Mouse (Mus musculus) layer of hippocampus, adult 11-12 months (tissue): ENCODE results near the gene Nek7.

Source experiments
- DNase-seq: peaks from one replicate; pipeline ENCODE4 v3.0.0; 2022; ENCODE audit warnings: low spot score

Nek7 gene

DNA sequence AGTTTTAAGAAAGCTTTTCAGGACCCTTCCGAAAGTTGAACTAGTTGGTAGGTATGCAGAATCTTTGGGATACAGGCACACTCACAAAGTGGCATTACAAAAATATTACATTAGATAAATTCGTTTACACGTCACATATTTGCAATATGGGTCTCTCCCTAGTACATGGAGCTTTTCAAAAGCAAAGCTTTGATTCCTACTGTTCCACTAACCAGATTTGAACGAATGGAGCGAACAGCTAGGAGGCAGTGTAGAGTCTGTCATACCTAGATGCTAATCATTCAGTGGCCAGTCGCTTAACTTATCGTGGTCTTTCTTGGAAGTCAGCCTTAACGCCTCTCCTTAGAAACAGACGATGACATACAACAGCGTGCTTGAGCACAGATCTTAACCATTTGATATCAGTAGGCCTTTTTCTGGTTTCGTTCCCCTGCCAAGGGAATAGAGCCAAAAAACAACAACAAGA, at the start of gene Nek7:
TSS of gene Nek7 (minus strand) at position 146 of the 466 bp plus-strand sequence.
- DNase-seq = peak; percentile 62

DNA sequence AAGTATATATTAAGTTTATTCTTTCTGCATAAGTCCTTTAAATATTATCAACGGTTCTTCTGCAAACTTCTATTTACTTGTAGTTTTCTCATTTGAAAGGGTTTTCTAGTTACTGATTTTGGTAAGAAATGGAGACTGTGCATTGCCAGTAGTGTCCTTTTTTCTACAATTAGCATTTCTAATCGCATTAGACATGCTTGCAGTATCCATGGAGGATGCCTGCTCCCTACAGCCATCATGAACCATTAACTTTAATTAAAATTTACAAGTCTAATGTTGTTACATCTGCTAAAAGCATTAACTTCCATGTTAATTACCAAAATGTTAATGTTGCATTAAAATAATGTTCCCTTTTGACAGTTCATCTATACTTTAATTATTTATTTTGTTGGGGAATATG, 42.4 kb upstream of the Nek7 start:
- no peak for DNase-seq

DNA sequence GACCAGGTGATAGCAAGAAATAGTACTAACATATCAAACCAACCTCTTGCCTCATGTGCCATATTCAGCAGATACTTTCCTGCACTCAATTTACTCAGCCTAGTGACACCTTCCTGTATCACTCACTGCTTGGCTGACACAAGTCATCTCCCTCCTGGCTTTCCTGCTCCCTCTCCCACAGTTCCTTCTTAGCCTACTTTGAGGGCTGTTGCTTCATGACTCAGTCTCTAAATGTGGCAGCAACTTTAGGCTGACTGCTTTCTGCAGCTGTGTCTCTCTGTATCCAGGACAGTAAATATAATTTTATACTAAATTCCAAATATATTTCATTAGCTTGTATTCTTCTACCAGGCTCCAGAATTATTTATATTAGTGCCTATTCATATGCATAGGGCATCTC, 34.3 kb upstream of the Nek7 start:
- DNase-seq = no peak

DNA sequence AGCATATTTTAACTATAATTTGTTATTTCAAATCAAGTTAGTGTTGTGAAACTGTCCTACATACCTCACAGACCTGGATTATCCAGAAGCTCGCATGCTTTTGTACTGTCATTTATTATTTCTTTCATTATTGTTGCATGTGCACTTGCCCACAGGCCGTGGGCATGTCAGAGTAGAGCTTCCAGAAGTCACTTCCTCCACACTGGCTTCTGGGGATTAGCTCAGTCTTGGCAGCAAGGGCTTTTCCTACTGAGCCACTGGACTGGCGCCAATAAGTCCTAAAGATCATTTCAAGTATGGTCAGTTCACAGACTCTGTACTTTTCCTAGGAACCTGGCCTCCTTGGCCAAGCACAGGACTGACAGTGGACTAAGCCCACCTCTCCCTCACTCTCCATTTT, 25.1 kb upstream of the Nek7 start:
- DNase-seq = no peak

DNA sequence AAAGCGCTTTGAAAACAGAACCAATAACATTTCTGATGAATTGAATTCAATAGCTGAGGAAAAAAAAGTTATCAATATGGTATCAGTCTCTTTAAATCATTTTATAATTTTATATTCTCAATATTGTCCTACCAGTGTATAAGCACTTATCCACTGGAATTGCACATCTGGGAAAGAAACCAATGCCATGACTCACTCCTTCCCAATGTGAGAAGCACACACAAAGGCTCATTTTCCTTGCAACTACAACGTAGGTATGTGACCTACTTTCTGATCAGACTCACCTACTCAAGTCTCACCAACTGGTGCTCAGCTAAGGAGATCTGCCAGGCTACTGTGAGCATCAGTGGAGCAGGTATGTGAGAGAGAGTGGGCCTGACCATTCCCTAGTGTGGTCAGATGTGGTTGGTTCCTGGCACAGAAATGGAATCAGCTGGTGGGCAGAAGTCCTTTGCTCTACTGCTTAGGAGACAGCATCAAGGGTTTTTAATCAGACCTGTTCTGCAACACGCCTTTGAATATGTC, 23.4 kb upstream of the Nek7 start:
- no peak for DNase-seq

DNA sequence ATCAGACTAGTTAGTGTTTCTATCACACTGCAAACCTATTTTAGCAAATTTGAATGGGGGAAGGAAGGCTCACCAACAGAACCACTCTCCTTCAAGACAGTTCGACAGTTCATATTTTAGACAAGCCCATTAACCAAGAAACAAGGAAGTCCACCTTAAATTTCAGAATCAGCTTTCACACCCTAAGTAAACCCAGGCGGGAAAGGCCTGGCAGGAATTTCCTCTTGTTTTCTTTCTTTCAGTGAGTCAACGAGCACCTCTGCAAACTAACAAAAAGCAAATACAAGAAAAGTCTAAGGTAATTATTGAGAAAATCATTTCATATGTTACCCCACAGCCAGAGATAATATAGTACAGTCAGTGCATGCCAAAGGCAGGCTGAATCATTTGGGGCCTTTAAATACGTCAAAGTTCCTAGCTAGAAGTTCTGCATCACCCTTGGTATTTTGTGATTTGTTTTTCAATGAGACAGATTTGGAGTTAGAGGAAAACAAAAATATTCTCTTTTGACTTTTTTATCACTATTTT, 21.1 kb upstream of the Nek7 start:
- no peak for DNase-seq

DNA sequence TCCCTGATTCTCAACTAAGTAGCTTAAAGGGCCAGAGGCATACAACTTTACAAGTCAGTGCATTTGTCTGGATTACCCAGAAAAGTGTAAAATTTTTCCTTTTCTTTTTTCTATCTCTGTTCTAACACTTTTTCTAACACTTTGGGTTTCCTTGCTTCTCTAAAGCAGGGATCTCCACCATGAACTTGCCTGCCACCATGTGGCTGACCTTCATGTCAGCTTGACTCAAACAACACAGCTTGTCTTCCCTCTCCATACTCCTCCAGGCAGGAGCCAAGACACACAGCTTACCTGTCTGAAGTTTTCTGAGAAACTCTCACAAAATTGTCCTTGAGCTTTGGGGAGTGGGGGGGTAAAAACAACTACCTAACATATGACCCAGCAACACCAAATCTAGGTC, 17.9 kb upstream of the Nek7 start:
- DNase-seq = no peak

DNA sequence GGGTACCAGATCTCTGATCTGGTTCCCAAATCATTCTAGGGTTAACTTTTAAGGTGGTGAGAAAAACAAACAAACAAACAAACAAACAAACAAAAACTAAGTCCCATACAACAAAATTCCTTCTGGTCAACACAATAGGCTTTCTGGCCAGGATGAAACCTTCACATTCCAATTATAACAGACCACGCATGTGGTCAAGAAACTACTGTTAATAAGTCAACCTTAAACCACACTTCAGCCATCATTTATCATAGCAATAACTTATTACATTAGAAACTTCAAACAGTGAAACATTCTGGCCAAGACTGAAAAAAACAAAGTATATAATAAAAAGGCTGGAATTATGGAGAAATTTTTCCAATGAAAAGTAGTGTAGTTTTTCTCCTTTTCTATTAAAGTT, 14.6 kb upstream of the Nek7 start:
- DNase-seq = no peak

DNA sequence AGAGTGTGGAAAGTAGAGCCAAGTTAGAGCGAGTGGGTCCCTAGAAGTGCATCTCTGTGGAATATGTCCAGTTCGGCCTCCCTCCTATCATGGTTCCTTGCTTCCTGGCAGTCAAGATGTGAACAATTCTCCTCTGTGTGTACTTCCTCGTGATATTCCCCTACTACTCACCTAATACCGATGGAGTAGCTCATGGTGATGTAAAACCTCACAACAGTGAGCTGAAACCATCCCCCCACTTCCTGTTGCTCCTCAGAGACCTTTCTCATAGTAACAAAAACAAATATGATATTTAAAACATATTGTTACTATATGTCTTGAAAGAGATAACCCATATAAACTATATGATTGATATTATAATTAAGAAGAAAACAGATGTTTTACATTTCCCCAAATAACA, 9.0 kb upstream of the Nek7 start:
- no peak for DNase-seq

DNA sequence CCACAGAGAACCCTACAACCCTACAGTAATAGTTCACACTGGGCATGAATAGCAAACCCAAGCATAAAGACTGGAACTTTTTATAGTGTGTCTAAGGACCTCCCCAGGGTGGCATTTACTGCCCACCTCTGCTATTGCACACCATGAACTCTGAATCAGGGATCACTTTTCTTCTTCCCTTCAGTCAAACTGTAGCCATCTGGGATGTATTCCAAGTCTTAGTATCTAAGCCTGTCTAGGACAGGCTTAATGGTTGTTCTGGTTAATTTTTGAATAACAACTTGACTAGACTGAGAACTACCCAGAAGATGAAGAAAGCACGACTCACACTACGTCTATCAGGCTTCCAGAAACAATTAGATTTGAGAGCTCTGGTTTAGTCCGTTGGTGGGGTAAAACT, 8.5 kb upstream of the Nek7 start:
- no peak for DNase-seq

DNA sequence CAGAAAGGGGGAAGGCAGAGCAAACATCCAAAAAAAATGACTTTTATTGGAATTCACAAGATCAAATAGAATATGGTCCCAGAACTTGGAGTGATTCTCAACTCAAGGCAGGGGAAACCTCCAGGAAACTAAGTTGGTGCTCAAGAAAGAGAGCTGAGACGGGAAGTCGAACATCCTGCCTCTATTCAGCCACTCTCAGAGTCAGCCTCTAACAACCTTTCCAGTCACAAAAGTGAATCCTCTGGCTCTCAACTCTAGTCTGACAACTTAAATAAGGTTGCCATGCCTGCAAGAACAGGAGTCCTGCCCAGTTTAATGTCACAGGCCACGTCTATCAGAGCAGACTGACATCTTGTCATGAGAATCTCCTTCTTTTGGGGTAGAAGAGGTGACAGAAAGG, 7.9 kb upstream of the Nek7 start:
- no peak for DNase-seq

DNA sequence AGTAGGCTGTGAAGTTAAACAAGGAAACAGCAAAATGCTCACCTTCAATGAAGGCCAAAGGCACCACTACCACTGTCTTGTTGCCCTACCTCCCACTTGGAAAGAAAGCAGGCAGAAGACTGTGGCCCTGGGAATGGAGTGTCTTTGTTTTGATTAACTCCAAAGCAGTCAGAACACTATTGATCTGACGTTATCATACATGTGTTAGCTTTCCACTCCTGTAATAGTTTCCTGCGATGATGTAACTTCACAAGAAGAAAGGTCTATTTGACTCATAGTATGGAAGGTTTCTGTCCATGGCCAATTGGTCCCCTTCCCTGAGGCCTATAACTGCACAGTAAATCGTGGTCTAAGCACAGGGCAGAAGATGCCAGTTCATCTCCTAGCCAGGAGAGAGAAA, 6.3 kb upstream of the Nek7 start:
- DNase-seq = no peak

DNA sequence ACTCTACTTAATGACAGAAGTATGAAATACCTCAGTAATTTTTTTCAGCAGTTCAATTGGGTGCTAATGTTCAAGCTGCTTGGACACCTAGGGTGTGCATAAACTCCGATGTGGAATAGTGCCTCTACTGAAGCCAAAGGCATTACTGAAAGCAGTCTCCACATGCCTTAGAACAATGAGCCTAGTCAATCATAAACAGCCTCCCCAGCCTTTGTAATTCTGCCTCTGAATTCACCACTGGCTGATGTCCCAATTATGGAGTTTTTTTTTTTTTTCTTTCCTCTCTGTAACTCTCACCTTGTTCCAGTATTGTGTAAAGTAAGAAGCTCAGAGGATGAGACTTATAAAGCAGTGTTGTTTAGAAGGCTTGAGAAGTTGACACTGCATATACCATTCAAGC, 3.9 kb upstream of the Nek7 start:
- DNase-seq = no peak

DNA sequence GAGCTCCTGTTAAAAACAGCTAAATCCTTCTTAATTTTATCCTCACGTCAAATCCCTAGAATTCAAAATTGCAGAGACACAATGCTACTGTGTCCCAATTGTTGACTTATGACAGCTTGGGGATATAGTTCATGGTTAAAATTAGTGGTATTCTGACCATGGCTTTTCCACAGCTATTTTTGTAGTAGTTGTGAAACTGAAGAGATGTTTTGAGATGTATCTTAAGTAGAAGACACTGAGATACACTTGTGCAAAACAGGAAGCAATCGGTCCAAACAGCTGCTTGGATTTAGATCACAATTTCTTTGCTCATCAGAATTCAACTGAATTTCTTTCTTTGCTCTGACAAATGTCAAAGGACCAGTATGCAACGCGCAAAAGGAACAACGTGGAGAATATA, 2.9 kb upstream of the Nek7 start:
- no peak for DNase-seq

DNA sequence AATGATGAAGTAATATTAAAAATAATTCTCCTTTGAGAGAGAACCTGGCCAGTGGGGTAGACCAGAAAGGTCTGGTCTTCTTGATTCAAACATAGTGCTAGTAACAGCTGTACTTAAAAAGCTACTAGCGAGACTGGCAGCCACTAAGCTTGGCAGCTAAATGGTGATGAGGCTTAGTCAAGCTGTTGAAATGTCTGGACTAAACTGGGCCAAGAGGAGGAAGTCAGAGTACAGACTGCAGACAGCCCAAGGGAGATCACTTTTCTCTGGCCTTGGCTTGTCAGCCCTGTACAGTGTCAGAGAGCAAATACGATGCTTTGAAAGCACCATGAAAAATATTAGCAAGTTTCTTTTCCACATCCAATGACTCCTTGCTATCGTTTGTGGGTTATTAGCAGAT, 2.5 kb upstream of the Nek7 start:
- no peak for DNase-seq

DNA sequence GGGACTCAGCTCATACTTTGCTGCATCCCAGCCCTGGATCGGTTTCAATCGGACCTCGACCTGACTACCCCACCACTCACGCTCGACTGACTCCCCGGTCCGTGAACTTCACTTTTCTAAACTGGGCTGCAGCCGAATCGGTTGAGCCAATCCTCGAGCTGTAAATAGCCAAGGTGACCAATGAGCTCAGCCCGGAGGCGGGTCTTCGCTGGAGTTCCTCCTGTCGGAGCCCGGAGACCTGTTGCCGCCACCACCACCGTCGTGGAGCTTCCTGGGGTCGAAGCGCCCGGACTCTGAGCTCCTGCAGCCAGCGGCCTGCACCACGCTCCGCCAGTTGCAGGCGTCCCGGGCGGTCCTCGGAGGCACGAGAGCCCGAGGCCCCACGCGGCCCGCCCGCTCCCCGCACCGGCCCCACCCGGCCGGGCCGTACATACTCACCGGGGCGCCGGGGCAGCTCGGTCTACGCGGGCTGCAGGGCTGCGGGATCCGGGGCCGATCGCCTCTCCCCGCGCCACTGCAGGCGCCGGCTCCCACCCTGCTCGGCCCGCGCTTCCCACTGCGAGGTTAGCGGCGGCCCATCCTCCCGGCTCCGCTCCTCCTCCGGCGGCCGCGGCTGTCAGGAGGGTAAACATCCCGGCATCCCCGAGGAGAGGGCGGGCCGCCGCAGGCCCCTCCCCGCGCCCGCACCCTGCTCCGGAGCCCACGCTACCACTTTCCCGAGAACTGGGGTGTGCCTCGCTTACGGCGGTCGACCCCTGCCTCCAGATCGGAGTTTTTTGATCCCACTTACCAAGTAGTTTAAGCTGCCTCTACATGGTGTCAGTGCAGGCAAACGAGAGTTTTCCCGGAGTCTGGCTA, 598 bp downstream of the Nek7 start:
- DNase-seq = peak; percentile 96

DNA sequence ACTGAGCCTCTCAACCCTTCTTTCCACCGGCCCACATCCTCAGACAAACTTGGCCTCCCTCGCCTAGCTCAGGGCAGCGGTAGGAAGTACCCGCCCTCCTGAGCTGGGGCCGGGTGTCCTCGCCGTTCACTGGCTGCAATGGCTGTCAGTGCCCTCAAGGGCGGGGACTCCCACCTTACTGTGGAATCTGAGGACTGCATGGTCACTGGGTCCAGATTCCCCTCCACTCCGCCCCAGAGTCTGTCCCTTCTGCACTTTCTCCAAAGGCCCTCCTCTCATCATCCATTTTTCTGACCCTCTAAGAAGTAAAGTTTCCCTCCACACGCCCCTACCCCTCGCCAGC, 2.0 kb downstream of the Nek7 start:
- DNase-seq = peak; percentile 84

DNA sequence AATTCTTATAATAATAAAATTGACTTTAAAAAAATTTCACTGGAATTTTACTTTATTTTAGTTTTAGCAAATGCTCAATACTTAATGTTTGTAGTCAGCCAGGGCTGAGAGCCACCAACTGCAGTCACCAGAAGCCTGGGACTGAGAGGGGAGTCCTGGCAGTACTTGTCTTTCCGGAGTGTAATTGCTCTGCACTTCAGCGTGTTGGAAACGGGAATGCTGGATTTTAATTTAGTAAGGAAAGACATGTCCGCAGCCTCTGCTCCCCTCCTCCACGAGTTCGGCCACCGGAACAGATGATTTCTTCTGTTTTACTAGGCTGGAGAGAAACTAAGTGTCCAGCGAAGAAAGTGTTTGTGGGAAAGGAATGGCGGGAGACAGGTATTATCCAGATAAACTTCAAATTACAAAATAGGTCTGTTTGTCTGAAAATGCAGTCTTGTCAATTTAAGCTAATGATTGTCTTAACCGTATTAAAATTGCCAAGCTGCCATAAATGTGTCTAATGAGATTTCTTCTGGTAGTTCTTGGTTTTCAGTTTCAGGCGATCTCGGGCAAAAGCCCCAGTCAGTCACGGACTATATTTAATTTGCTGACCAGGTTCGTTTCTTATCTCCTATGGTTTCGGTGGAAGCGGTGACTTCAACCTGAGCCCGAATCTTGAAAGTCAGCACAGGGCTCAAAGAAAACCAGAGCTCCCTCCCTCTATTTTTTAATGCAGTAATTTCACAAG, 2.5 kb downstream of the Nek7 start:
- DNase-seq = no peak

DNA sequence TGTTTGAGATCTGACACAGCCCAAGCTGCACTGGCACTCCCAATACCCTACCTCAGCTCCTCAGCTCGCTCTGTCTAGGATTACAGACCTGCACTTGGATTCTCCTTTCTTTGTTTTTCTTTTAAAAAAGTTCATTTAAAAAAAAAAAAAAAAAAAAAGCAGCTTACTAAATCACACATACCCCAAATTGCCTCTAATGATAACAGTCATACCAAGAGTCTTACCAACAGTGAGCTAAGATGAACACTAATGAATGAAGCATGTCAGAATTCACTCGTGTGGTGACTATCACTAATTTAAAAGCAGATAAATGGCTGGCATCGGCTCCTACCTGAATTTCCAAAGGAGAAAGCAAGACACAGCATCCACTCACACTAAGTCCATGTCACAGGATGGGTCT, 4.6 kb downstream of the Nek7 start:
- no peak for DNase-seq

DNA sequence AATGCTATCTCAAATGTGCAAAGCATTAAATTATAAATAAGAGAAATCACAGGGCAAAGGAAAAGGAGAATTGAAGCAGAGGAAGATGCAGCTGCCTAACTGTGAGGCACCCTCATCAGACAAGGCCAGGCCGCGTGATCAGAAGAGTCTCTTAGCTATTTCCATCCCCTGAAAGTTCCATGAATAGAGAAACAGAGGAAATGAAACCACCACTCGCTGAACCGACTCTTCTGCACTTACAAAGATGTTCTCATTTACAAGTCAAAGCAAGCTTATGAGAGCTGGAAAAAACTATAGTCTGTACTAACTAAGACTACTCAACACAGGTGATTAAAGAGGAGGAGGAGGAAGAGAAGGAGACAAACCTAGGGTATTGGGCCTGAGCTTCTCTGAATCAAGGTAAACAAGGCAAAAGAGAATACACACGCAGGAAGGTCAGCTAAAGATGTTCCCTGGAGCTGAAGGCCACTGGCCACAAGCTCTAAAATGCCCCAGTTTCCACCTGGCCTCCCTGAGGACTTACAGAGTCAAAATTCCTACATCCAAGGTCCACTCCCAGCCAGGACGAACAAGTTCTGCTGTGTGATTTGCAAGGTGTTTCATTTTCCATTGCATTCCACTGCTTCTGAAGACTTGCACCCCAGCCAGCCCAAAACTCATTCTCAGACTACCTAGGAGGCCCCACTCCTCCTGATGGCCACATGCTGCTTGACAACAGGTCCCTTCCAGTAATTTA, 5.2 kb downstream of the Nek7 start:
- peak; percentile 40 for DNase-seq

DNA sequence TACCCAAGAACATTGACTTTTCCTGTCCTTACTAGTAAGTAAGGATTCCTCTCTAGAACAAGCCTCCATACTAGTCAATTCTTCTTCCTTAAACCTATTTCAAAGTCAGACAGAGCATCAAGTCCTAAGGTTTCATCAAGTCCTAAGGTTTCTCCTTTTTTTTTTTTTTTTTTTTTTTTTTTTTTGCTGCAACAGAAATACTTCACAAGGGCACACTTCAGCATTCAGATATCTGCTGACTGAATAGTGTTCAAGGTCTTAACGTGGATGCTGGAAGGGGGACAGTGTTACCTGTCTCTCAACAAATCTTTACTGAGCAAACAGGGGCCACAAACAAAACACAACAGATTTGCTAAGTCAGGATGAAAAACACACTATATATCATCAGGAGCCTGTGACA, 7.8 kb downstream of the Nek7 start:
- DNase-seq = no peak

DNA sequence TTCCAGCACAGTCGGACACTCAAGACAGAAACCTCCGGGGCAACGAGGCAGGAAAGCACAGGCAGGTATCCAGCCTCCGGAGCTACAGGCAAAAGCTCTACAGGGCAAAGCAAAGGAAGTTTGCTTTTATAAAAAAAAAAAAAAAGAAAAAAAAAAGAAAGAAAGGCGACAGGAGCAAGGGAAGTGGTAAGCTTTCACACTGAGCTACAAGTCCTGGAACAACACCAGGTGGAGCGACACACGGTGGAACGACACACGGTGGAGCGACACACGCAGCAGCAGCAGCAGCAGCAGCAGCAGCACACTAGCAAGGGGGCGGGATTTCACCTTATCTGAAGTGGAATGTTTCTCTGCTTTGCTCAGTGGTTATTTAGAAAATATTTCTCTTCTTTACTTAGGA, 10.8 kb downstream of the Nek7 start:
- DNase-seq = no peak

DNA sequence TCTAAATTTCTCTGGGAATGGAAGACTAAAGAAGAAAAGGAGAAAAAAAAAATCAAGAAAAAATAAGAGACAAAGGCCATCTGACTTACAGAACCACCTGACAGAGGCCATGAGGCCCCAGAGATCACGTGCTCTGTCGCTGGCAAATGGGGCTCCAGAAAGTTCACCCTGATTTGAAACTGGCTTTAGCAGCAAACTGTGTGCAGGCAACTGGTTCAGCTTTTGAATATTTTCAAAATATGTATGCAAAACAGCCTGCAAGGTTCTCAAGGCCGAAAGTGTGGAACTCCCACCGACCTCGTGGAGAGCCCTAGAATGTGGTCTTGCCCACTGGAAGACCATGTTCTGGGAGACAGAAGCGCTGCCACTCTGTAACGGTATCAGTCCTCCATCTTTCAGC, 11.6 kb downstream of the Nek7 start:
- DNase-seq = no peak
